Mouse (Mus musculus) CD4-positive naive resting alpha-beta T cell, adult 57 days (primary cell): Measurements from ENCODE around the gene Selenof. TPM values are rescaled to one million over a fixed set of nuclear protein-coding genes. Genes with fewer than 3 reads are reported as not detected.

Experiments used
- total RNA-seq: library from RNA; stranded (reverse); gene quantifications from one replicate; pipeline ENCODE4 v1.2.4, GENCODE M21; 2023

Selenof gene
- 142 TPM for total RNA-seq

DNA sequence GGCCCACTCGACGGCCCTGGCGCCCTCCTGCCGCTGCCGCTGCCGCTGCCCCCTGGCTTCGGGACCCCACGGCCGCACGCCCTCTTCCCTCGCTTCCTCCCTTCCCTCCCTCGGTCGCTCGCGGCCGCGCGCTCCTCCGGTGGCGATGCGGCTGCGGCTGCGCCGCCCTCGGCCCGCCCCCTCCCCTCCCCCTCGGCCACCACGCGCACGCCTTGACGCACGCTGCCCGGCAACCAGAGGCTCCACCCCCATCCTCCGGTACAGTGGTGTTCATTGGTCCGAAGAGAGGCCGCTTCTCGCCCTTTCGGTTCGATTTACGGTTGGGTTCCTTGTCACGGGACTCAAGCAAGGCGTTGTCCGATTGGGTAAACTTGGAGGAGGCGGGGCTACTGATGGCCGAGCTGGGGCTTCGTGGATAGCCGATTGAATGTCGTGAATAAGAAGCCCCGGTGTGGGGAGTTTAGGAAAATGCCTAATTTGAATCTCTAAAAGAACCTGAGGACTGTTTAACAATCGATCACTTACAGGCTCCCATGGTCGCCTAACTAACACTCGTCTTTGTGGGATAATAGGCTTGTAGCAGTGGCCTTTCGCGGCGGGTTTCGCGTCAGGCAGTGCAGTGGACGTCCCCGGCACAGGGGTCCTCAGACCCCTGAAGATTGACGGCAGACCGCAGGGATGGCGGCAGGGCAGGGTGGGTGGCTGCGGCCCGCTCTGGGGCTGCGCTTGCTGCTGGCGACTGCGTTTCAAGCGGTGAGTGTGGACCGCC, at the start of gene Selenof, which contains the start of gene Hs2st1:
Gene Selenof, plus strand, starts transcription at position 258 of the 769 bp plus-strand sequence.
Gene Hs2st1, minus strand, starts transcription at position 135 of the 769 bp plus-strand sequence.

Other genes starting within 250 kb of the Selenof start
- 22.7 TPM for gene Hs2st1, start 123 bp upstream of the Selenof start, total RNA-seq
- 93.6 TPM for gene Sh3glb1, start 150.0 kb downstream of the Selenof start, total RNA-seq
- gene Clca3a1, start 190.7 kb downstream of the Selenof start, total RNA-seq, result 0.89 TPM
- not detected for gene Clca3a2, start 249.2 kb downstream of the Selenof start, total RNA-seq